Comparison of ENCODE assay signal across 10 mouse cellular contexts in the genomic region with DNA sequence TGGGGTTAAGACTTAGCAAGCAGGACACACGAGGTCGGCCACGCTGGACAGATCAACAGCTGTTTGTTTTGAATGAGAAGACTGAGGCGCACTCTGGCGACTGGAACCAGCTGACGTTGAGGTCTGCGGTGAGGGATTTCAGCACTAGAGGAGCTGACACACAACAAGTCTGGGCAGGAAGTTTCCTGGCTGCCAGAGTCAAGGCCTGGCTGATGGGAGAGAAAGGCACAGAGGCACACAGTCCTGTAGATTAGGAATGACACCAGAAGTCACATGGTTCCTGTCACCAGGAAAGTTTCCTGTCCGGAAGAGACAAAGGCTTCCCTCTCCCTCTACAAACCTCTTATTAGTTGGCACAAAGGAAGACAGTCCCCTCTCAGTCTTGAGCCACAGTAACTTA. TPM values are rescaled to one million over a fixed set of nuclear protein-coding genes. Genes with fewer than 3 reads are reported as not detected.
DNase-seq lines count a peak whose midpoint lies in the region; ATAC-seq lines count a peak whose summit lies in the region.
"Had no signal": no experiment of that assay in that cellular context is flagged by ENCODE, and none has a peak within 500 bp of the region (broad histone marks: within the 10 kb centered on the region; RNA-seq: fewer than 3 reads in every experiment).

No protein-coding gene starts in this region.

- H3K27me3 ChIP-seq in heart, embryonic 14.5 days (ENCODE audit: control insufficient read depth, insufficient read depth, low read length) = no peaks in the 10 kb centered on the region
- H3K27me3 ChIP-seq in liver, embryonic 12.5 days (replicated peaks) = no peaks in the 10 kb centered on the region
- H3K27me3 ChIP-seq in hindbrain, embryonic 11.5 days (ENCODE audit: control insufficient read depth, insufficient read depth, low read length) = no peaks in the 10 kb centered on the region
- H3K27me3 ChIP-seq in hindbrain, embryonic 16.5 days (replicated peaks; ENCODE audit: control insufficient read depth, insufficient read depth, low read length) = no peaks in the 10 kb centered on the region

- peak overlapping the region; percentile 20 to 54; a peak in 3 of 4 replicates for H3K27ac ChIP-seq in heart, embryonic 14.5 days (replicated peaks in 1 of 2; ENCODE audit: control insufficient read depth in 1 of 2, insufficient read depth in 1 of 2, low read depth in 2 of 2, low read length in 2 of 2)
- no peak overlapping the region for H3K27ac ChIP-seq in liver, embryonic 12.5 days
- no peak overlapping the region for H3K27ac ChIP-seq in hindbrain, embryonic 11.5 days (ENCODE audit: low read depth, low read length)
- H3K27ac ChIP-seq in hindbrain, embryonic 16.5 days (ENCODE audit: low read depth, low read length) = no peak overlapping the region

- H3K4me1 ChIP-seq in heart, embryonic 14.5 days (ENCODE audit: control insufficient read depth in 2 of 2, insufficient read depth in 2 of 2, low read length in 2 of 2) = peaks cover 0 to 4% of the 10 kb centered on the region in 2 experiments; a peak in 1 of 4 replicates
- H3K4me1 ChIP-seq in liver, embryonic 12.5 days = no peaks in the 10 kb centered on the region
- H3K4me1 ChIP-seq in hindbrain, embryonic 11.5 days (replicated peaks; ENCODE audit: control insufficient read depth, insufficient read depth, low read length) = no peaks in the 10 kb centered on the region
- no peaks in the 10 kb centered on the region for H3K4me1 ChIP-seq in hindbrain, embryonic 16.5 days (ENCODE audit: control insufficient read depth, insufficient read depth, low read depth, low read length)

- H3K4me2 ChIP-seq in heart, embryonic 14.5 days (ENCODE audit: low read length) = no peak overlapping the region
- no peak overlapping the region for H3K4me2 ChIP-seq in liver, embryonic 12.5 days
- H3K4me2 ChIP-seq in hindbrain, embryonic 11.5 days (replicated peaks; ENCODE audit: low read depth, low read length) = no peak overlapping the region
- H3K4me2 ChIP-seq in hindbrain, embryonic 16.5 days (ENCODE audit: low read length) = no peak overlapping the region

- no peak overlapping the region for H3K9ac ChIP-seq in heart, embryonic 14.5 days (ENCODE audit: low read length)
- H3K9ac ChIP-seq in liver, embryonic 12.5 days = no peak overlapping the region
- H3K9ac ChIP-seq in hindbrain, embryonic 11.5 days (ENCODE audit: low read depth, low read length) = no peak overlapping the region
- no peak overlapping the region for H3K9ac ChIP-seq in hindbrain, embryonic 16.5 days (ENCODE audit: low read depth, low read length)

- H3K9me3 ChIP-seq in heart, embryonic 14.5 days (ENCODE audit: control insufficient read depth, low read length) = no peaks in the 10 kb centered on the region
- no peaks in the 10 kb centered on the region for H3K9me3 ChIP-seq in liver, embryonic 12.5 days (replicated peaks)
- H3K9me3 ChIP-seq in hindbrain, embryonic 11.5 days (ENCODE audit: control insufficient read depth, low read length) = no peaks in the 10 kb centered on the region
- H3K9me3 ChIP-seq in hindbrain, embryonic 16.5 days (ENCODE audit: control insufficient read depth, low read length) = no peaks in the 10 kb centered on the region

- peak; percentile 50 for DNase-seq in adrenal gland, postnatal 14 days
- no peak for DNase-seq in adrenal gland, postnatal 4 days (ENCODE audit: low spot score in 2 of 2)
- no peak for DNase-seq in hindbrain, embryonic 11.5 days (ENCODE audit: low spot score)
- no peak for DNase-seq in ovary, postnatal 10 days (ENCODE audit: low spot score)
- DNase-seq: right cerebral cortex, postnatal 4 days had no signal

- no peak overlapping the region for H3K4me3 ChIP-seq in heart, embryonic 14.5 days (ENCODE audit: control insufficient read depth in 1 of 2, insufficient read depth in 1 of 2, low read depth in 1 of 2, low read length in 2 of 2)
- H3K4me3 ChIP-seq in liver, embryonic 12.5 days = no peak overlapping the region
- H3K4me3 ChIP-seq in hindbrain, embryonic 11.5 days (ENCODE audit: low read depth, low read length) = no peak overlapping the region
- H3K4me3 ChIP-seq in hindbrain, embryonic 16.5 days (ENCODE audit: low read length) = no peak overlapping the region

- peak; percentile 73 for ATAC-seq in heart, embryonic 14.5 days (ENCODE audit: insufficient number of reproducible peaks, insufficient read depth, low FRiP score, low read depth)
- peak; percentile 52 for ATAC-seq in liver, embryonic 12.5 days
- peak; percentile 58 for ATAC-seq in neutrophil, adult 5-6 weeks (ENCODE audit: extremely low read depth, insufficient number of reproducible peaks, low FRiP score, poor library complexity, severe bottlenecking)
- no peak for ATAC-seq in hindbrain, embryonic 11.5 days (ENCODE audit: low FRiP score)
- no peak for ATAC-seq in hindbrain, embryonic 16.5 days

- no peaks in the 10 kb centered on the region for H3K36me3 ChIP-seq in heart, embryonic 14.5 days (ENCODE audit: control insufficient read depth, insufficient read depth, low read length)
- no peaks in the 10 kb centered on the region for H3K36me3 ChIP-seq in liver, embryonic 12.5 days
- no peaks in the 10 kb centered on the region for H3K36me3 ChIP-seq in hindbrain, embryonic 11.5 days (ENCODE audit: control insufficient read depth, insufficient read depth, low read length)
- no peaks in the 10 kb centered on the region for H3K36me3 ChIP-seq in hindbrain, embryonic 16.5 days (ENCODE audit: control insufficient read depth, insufficient read depth, low read length)

- 24% methylated on average over 8 of the region's 8 CpGs for WGBS in heart, embryonic 14.5 days
- 15% methylated on average over 8 of the region's 8 CpGs for WGBS in liver, embryonic 12.5 days (ENCODE audit: insufficient replicate concordance)
- 63% methylated on average over 8 of the region's 8 CpGs for WGBS in hindbrain, embryonic 11.5 days
- 70% methylated on average over 8 of the region's 8 CpGs for WGBS in hindbrain, embryonic 16.5 days

RNA-seq across cellular contexts. Expression of gene Gramd1a, which starts 12.7 kb away (rescaled TPM):
- total RNA-seq in adrenal gland, postnatal 14 days (2021) = 45.9 and 72.5 TPM in 2 replicates
- total RNA-seq in adrenal gland, postnatal 4 days (2021) = 10 to 100 TPM; 55.4 to 58.7 TPM
- 45.9 and 51.4 TPM in 2 replicates for polyA plus RNA-seq in heart, embryonic 14.5 days (2014; fragmentation: Nextera tagmentation; extraction: Ambion mirVana)
- polyA plus RNA-seq in liver, embryonic 12.5 days (2016; fragmentation: Nextera tagmentation; extraction: Ambion mirVana) = 20.3 and 21.2 TPM in 2 replicates
- 187 and 202 TPM in 2 replicates for total RNA-seq in neutrophil, adult 5-6 weeks (2017)
- polyA plus RNA-seq in hindbrain, embryonic 11.5 days (2014; fragmentation: Nextera tagmentation; extraction: Ambion mirVana) = 120 and 125 TPM in 2 replicates
- polyA plus RNA-seq in hindbrain, embryonic 16.5 days (2015; fragmentation: Nextera tagmentation; extraction: Ambion mirVana) = 203 and 222 TPM in 2 replicates

RNA-seq across cellular contexts. Expression of gene Scn1b, which starts 41.6 kb away (rescaled TPM):
- total RNA-seq in adrenal gland, postnatal 14 days (2021) = 8.6 and 11.8 TPM in 2 replicates
- 10 to 100 TPM; 10.8 to 10.9 TPM for total RNA-seq in adrenal gland, postnatal 4 days (2021)
- polyA plus RNA-seq in heart, embryonic 14.5 days (2014; fragmentation: Nextera tagmentation; extraction: Ambion mirVana) = 3.4 and 3.7 TPM in 2 replicates
- polyA plus RNA-seq in liver, embryonic 12.5 days (2016; fragmentation: Nextera tagmentation; extraction: Ambion mirVana) = 0.97 and 1.2 TPM in 2 replicates
- total RNA-seq in neutrophil, adult 5-6 weeks (2017) = 2.0 TPM in 1 of 2 replicates, not detected in the other
- 0.60 and 0.86 TPM in 2 replicates for polyA plus RNA-seq in hindbrain, embryonic 11.5 days (2014; fragmentation: Nextera tagmentation; extraction: Ambion mirVana)
- 19.0 TPM in 2 replicates for polyA plus RNA-seq in hindbrain, embryonic 16.5 days (2015; fragmentation: Nextera tagmentation; extraction: Ambion mirVana)

RNA-seq across cellular contexts. Expression of gene Hpn, which starts 53.3 kb away (rescaled TPM):
- total RNA-seq in adrenal gland, postnatal 14 days (2021) = 3.8 and 41.6 TPM in 2 replicates
- total RNA-seq in adrenal gland, postnatal 4 days (2021) = 10 to 100 TPM; 18.2 to 25.4 TPM
- polyA plus RNA-seq in heart, embryonic 14.5 days (2014; fragmentation: Nextera tagmentation; extraction: Ambion mirVana) = 1.4 and 2.0 TPM in 2 replicates
- 33.2 and 36.2 TPM in 2 replicates for polyA plus RNA-seq in liver, embryonic 12.5 days (2016; fragmentation: Nextera tagmentation; extraction: Ambion mirVana)
- total RNA-seq in neutrophil, adult 5-6 weeks (2017) = 1.2 TPM in 1 of 2 replicates, not detected in the other
- 0.56 and 1.4 TPM in 2 replicates for polyA plus RNA-seq in hindbrain, embryonic 11.5 days (2014; fragmentation: Nextera tagmentation; extraction: Ambion mirVana)
- 0.61 and 0.75 TPM in 2 replicates for polyA plus RNA-seq in hindbrain, embryonic 16.5 days (2015; fragmentation: Nextera tagmentation; extraction: Ambion mirVana)
- polyA plus RNA-seq: C2C12 had no signal

Comparison
In these comparisons a context has a peak if more than half of its experiments do, and no peak if none do; other contexts are left out.
1. ATAC-seq: peak in heart, embryonic 14.5 days (single experiment), liver, embryonic 12.5 days (single experiment) and neutrophil, adult 5-6 weeks (single experiment); none in hindbrain, embryonic 11.5 days (single experiment) and hindbrain, embryonic 16.5 days (single experiment).
2. H3K27ac ChIP-seq: peak in heart, embryonic 14.5 days (2 of 2); none in liver, embryonic 12.5 days (single experiment), hindbrain, embryonic 11.5 days (single experiment) and hindbrain, embryonic 16.5 days (single experiment).
3. RNA of gene Hpn, which starts 53.3 kb away (polyA plus RNA-seq): 33.2 to 36.2 TPM in liver, embryonic 12.5 days; 1.4 to 2.0 TPM in heart, embryonic 14.5 days, 0.61 to 0.75 TPM in hindbrain, embryonic 16.5 days and 0.56 to 1.4 TPM in hindbrain, embryonic 11.5 days; every median in the first group is over 10 times any median in the second.